Mouse (Mus musculus): ENCODE results near the gene Rpa2. TPM values are rescaled to one million over a fixed set of nuclear protein-coding genes. Genes with fewer than 3 reads are reported as not detected.
"Not testable (repeated sequence)": the region's sequence is repeated elsewhere in the genome, so short reads cannot be mapped to it uniquely, and the experiment has no call there.

Rpa2 gene
- total RNA-seq, 2 experiments from 2014 or later: 15.4 to 16.5 TPM

- no peak for DNase-seq (ENCODE audit: low spot score in 2 of 2)
Measured at GRCm38 (mm10) chr4:132760296-132760695, 7.8 kb upstream of the Rpa2 start.

GRCm38 (mm10) chr4:132762602-132763001, 5.5 kb upstream of the Rpa2 start:
- DNase-seq (ENCODE audit: low spot score in 2 of 2): no peak

DNA sequence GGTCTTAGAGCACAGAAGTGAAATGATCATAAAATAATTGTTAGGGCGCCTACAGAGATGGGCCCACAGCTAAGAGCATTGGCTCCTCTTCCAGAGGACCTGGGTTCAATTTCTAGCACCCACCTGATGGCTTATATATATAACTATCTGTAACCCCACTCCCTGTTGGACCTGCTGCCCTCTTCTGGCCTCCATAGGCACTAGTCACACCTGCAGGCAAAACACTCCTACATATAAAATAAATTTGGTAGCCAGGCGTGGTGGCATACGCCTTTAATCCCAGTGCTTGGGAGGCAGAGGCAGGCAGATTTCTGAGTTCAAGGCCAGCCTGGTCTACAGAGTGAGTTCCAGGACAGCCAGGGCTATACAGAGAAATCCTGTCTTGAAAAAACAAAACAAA, 5.0 kb upstream of the Rpa2 start:
- not testable (repeated sequence) for DNase-seq (ENCODE audit: low spot score in 2 of 2)

GRCm38 (mm10) chr4:132771776-132772175, 3.6 kb downstream of the Rpa2 start:
- DNase-seq (ENCODE audit: low spot score in 2 of 2): no peak

- DNase-seq (ENCODE audit: low spot score in 2 of 2): no peak
Measured at GRCm38 (mm10) chr4:132774905-132775304, 6.8 kb downstream of the Rpa2 start.

DNA sequence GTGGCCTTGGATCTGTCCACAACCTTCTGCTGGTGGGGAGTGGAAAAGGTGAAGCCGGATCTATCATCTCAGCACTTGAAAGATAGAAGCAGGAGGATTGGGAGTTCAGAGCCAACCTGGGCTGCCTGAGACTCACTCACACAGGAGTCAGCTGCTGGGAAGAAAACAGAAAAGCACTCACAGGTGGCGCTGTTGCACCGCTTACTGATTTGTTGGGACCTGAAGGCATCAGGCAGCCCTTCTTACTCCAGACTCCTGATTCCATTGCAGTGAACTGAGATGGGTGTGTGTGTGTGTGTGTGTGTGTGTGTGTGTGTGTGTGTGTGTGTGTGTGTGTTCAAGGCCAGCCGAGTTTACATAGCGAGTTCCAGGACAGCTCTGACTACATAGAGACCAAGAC, 8.6 kb downstream of the Rpa2 start:
- peak; percentile 83 to 84 for DNase-seq (ENCODE audit: low spot score in 2 of 2)

DNA sequence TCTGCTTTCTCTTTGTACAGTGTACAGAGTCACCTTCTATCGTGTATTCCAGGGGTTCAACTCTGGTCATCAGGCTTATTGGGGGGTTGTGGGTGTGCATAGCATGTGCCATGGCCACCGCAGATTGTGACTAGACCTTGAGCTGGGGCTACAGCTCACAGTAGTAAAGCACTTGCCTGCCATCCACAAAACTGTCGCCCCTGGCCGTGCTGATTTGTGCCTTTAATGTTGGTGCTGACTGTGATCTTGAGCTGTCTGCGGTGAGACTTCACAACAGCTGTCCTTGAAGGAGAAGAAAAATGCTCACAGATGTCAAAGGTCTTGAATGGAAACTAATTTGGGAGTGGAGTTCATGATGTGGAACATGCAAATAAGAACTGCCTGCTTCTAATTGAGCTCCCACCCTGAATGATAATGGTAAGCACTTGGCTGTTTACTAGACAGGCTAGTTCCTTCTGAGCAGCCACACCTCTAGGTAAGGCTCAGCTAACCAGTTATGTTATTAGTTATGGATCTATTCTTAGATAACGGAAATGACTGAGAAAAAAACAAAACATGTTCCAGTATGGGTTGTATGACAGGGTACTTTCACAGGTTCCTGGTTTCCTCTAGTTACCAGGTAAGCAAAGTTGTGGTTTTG, 10.6 kb downstream of the Rpa2 start:
- DNase-seq (ENCODE audit: low spot score in 2 of 2): no peak

DNA sequence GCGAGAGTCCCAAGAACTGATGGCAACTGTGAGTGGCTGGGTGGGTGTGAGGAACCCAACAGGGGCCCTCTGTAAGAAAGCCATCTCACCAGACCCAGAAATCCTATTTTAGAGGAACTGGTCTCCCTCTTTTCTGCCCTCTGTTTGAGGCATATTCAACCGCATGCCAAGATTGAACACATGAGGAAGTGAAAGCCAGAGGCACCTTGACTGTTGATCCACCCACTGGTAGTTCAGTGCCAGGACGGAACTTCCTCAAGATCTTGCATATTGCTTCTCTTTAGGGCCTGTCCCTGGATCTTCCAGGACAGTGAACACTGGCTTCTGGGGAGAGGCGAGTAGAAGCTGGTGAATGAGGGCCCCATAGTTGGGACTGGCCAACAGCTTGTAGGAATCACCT, 12.2 kb downstream of the Rpa2 start:
- DNase-seq (ENCODE audit: low spot score in 2 of 2): no peak

DNA sequence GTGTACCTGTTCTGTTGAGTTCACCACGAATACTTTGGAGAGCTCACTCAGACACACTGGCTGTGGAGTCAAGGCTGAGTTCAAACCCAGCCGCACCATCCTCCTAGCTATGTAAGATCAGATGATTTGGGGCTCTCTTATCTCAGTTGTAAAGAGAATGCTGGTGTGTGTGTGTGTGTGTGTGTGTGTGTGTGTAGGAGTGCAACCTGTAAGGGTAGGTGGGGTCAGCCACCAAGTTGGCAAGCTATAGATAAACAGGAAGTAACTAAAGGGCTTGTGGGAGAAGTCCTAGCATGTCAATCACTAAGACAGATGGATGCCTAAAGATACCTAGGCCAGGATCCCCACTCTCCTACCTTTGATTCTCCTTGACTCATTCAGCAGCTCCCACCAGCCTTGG, 15.6 kb downstream of the Rpa2 start:
- DNase-seq (ENCODE audit: low spot score in 2 of 2): no peak

DNA sequence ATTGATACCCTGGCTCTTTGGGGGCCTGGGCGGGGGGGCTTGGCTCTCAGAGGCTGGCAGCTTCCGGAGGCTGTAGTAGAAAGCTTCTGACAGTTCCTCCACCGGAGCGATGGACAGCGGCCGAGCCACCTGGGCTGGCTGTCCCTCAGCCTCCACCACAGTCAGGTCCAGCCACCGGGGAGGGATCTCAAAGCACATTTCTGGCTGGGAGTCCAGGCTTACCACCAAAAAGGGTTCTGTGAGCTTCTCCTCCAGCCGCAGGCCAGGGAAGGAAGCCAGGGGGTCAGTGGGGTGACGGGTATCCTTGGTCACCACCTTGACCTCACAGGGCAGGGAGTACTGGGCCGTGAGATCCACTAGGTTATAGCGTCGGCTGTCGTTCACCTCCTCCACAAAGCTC, 17.1 kb downstream of the Rpa2 start:
- no peak for DNase-seq (ENCODE audit: low spot score in 2 of 2)

DNA sequence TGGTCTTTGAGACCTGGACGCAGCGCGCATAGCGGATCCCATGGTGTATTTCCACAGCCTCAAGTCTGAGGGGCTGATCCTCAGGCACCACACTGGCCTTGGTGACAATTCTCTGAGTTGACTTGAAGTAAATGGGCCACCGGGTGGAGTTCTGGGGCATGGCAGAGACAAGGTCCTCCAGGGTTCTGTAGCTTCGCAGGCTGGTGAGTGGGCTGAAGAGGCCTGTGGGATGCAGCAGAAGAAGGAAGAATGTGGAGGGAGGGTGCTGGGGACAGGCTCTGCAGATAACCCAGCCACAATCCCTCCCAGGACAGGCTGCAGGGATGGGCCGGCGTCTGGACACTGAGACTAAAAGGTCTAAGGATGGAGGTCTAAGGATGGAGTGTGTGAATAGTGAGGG, 21.6 kb downstream of the Rpa2 start:
- DNase-seq (ENCODE audit: low spot score in 2 of 2): no peak

DNA sequence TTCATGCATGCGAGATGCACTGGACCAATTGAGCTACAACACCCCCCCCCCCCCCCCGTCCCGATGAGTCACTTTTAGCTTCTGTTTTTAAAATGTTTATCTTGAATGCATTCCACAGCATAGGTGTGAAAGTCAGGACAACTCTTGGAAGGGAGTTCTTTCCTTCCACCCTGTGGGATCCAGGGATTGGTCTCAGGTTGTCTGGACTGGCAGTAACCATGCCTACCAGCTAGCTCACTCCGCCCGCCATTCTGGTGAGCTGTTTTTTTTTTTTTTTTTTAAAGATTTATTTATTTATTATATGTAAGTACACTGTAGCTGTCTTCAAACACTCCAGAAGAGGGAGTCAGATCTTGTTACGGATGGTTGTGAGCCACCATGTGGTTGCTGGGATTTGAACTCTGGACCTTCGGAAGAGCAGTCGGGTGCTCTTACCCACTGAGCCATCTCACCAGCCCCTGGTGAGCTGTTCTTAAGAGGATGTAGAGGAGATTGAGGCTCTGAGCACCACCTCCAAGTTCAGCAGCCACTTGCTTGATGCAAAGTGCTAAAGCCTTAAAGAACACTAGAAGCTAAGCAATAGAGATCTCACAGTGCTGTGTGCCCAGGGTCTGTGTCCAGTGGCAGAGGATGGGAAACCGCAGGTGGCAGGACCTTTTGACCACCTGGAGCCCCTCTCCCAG, 25.3 kb downstream of the Rpa2 start:
- DNase-seq (ENCODE audit: low spot score in 2 of 2): not testable (repeated sequence)

- no peak for DNase-seq (ENCODE audit: low spot score in 2 of 2)
Measured at GRCm38 (mm10) chr4:132794028-132794427, 25.9 kb downstream of the Rpa2 start.

GRCm38 (mm10) chr4:132794760-132795159, 26.6 kb downstream of the Rpa2 start:
- no peak for DNase-seq (ENCODE audit: low spot score in 2 of 2)

- no peak for DNase-seq (ENCODE audit: low spot score in 2 of 2)
Measured at GRCm38 (mm10) chr4:132795171-132795570, 27.0 kb downstream of the Rpa2 start.

DNA sequence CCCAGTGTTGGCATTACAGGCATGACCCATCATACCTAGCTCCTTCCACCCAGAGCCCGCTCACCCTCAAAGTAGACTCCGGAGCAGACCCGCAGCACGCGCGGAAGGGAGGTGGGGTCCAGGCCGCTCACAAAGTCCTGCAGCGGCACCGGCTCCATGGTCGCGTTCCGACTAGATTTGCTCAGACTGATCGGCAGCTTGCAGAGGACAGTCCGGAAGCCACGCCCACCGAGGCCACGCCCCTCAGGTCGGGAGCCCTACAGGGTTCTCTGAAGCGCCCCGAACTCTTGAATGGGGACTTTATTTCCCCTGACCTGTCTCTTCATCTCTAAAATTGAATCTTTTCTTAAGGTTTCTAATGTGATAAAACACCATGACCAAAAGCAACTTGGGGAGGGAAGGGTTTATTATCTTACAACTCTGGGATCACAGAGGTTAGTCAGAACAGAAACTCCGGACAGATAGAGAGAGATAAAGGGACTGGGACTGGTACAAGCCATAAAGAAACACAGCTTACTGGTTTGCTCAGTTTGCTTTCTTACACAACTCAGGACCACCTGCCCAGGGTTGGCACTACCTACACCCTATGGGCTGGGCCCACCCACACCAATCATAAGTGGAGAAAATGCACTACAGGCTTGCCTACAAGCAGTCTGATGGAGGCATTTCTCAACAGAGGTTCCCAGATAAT, 28.2 kb downstream of the Rpa2 start, which contains the start of gene Themis2:
TSS of gene Themis2 (minus strand) at position 192 of the 691 bp plus-strand sequence.
- peak in 1 of 2 experiments; percentile 22 for DNase-seq (ENCODE audit: low spot score in 2 of 2)

DNA sequence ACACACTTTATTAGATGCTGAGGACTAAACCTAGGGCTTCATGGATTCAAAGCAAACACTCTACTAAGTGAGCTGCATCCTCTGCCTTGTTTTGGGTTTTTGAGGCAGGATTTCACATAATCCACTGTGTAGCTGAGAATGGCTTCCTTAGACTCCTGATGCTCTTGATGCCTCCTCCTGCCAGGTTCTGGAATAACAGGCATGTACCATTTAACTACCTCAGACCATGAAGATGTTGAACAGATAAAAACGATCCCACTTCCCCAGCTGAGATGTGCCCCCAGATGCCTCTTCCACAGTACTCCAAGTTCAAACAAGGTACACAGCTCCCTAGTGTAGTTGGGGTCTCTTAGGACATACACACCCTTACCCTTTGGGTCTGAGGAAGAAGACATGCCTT, 29.3 kb downstream of the Rpa2 start:
- no peak for DNase-seq (ENCODE audit: low spot score in 2 of 2)

DNA sequence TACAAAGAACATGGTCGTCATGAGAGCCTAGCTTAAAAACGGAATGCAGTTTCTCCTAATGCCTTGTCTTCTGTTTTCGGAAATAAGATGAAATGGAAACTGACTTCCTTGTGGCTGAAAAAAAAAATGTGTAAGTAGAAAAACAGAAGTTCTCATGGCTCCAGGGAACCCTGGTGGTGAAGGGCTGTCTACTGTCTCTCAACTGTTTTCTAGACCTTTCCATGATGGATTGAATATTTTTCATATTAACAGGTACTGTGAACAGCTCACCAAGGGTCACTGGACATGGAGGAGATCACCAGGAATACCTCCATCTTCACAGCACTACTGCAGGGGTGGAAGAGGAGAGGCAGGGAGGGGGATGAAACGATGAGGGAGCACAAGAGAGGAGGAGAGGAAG, 29.9 kb downstream of the Rpa2 start:
- DNase-seq (ENCODE audit: low spot score in 2 of 2): no peak

DNA sequence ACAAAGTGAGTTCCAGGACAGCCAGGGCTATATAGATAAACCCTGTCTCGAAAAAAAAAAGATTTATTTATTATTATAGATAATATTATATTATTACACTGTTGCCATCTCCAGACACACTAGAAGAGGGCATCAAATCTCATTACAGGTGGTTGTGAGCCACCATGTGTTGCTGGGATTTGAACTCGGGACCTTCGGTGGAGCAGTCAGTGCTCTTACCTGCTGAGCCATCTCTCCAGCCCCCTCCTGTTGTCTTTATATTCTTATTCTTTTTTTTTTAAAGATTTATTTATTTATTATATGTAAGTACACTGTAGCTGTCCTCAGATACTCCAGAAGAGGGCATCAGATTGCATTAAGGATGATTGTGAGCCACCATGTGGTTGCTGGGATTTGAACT, 30.5 kb downstream of the Rpa2 start:
- DNase-seq (ENCODE audit: low spot score in 2 of 2): not testable (repeated sequence)

DNA sequence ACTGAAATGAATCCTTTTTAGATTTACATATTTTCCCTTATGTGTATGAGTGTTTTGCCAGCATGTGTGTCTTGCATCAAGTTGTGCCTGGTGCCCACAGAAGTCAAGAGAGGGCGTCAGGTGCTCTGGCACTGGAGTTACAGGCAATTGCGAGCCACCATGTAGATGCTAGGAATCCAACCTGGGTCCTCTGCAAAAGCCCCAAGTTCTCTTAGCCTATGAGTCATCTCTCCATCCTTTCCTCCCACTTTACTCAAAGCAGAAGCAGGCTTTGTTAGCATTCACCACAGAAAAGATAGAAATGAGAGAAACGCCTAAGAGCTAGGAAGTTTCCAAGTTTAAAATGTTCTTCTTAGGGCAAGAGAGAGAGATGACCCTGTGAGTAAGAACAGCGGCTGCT, 31.7 kb downstream of the Rpa2 start:
- peak in 1 of 2 experiments; percentile 17 for DNase-seq (ENCODE audit: low spot score in 2 of 2)

GRCm38 (mm10) chr4:132801176-132802077, 33.3 kb downstream of the Rpa2 start:
- DNase-seq (ENCODE audit: low spot score in 2 of 2): no peak
